Mouse (Mus musculus) cerebellum, adult 2 months (tissue): ENCODE results near the gene Gsta2.
"Not testable (repeated sequence)": the region's sequence is repeated elsewhere in the genome, so short reads cannot be mapped to it uniquely, and the experiment has no call there.

ENCODE experiments used
- CTCF ChIP-seq: fragments of 200-500 bp; IDR thresholded peaks from 2 replicates; pipeline ENCODE4 v1.5.1; 2011; ENCODE audit warnings: low read depth, mild to moderate bottlenecking, control low read depth, low read length, moderate library complexity, borderline replicate concordance; ENCODE audit not compliant: insufficient read depth
- POLR2A ChIP-seq: fragments of 200-500 bp; IDR thresholded peaks from 2 replicates; pipeline ENCODE4 v1.6.1; 2011; ENCODE audit warnings: low read length, control low read depth, borderline replicate concordance; ENCODE audit not compliant: insufficient read depth

- not testable (repeated sequence) for TF ChIP-seq CTCF, POLR2A
Measured at GRCm38 (mm10) chr9:78349141-78349540, 6.4 kb downstream of the Gsta2 start.
